Mouse (Mus musculus) hindbrain, embryonic 15.5 days (tissue): Measurements from ENCODE around the gene Psma5. TPM values are rescaled to one million over a fixed set of nuclear protein-coding genes. Genes with fewer than 3 reads are reported as not detected.
A peak's percentile ranks its signal among the peaks of the same experiment; 100 is the strongest.

Experiments used
- ATAC-seq: fragments of 200-750 bp; cut with Nextera tagmentation; 2 replicates; pipeline ENCODE4 v1.8.0; 2017; ENCODE audit warnings: low read depth, moderate number of reproducible peaks, moderate TSS enrichment; ENCODE audit not compliant: low FRiP score
- H3K27ac ChIP-seq: fragments of 300-500 bp; sonication (generic); replicated peaks from 2 replicates; pipeline ENCODE4 v1.5.1; 2015; ENCODE audit warnings: mild to moderate bottlenecking, inconsistent platforms
- H3K27me3 ChIP-seq: fragments of 300-500 bp; sonication (generic); 2 replicates; pipeline ENCODE4 v1.6.1; 2015; ENCODE audit warnings: control low read depth, inconsistent platforms
- H3K36me3 ChIP-seq: fragments of 300-500 bp; sonication (generic); 2 replicates; pipeline ENCODE4 v1.6.1; 2015; ENCODE audit warnings: control low read depth, inconsistent platforms
- H3K4me1 ChIP-seq: fragments of 300-500 bp; sonication (generic); replicated peaks from 2 replicates; pipeline ENCODE4 v1.6.1; 2015; ENCODE audit warnings: control low read depth, inconsistent platforms
- H3K4me2 ChIP-seq: fragments of 300-500 bp; sonication (generic); 2 replicates; pipeline ENCODE4 v1.6.1; 2015; ENCODE audit warnings: moderate library complexity, mild to moderate bottlenecking, inconsistent platforms
- H3K4me3 ChIP-seq: fragments of 300-500 bp; sonication (generic); 2 replicates; pipeline ENCODE4 v1.5.1; 2015; ENCODE audit warnings: mild to moderate bottlenecking, inconsistent platforms
- H3K9ac ChIP-seq: fragments of 300-500 bp; sonication (generic); 2 replicates; pipeline ENCODE4 v1.6.1; 2015; ENCODE audit warnings: inconsistent platforms
- H3K9me3 ChIP-seq: fragments of 300-500 bp; sonication (generic); 2 replicates; pipeline ENCODE4 v1.6.1; 2016; ENCODE audit warnings: control low read depth, inconsistent platforms
- WGBS: fragments of 180-500 bp; shearing (Covaris S2); methylation state at CpG from one replicate; pipeline ENCODE4 v1.1.7; 2015; 5-methylcytosine and 5-hydroxymethylcytosine counted together
- polyA plus RNA-seq: library from polyadenylated mRNA; unstranded; fragments of >200 nt; fragmentation: Nextera tagmentation; extraction: Ambion mirVana; gene quantifications from 2 replicates; pipeline ENCODE4 v1.2.1, GENCODE M21; 2015

Gene Psma5
- polyA plus RNA-seq, 1 experiment from 2014 or later, result 237 TPM

DNA sequence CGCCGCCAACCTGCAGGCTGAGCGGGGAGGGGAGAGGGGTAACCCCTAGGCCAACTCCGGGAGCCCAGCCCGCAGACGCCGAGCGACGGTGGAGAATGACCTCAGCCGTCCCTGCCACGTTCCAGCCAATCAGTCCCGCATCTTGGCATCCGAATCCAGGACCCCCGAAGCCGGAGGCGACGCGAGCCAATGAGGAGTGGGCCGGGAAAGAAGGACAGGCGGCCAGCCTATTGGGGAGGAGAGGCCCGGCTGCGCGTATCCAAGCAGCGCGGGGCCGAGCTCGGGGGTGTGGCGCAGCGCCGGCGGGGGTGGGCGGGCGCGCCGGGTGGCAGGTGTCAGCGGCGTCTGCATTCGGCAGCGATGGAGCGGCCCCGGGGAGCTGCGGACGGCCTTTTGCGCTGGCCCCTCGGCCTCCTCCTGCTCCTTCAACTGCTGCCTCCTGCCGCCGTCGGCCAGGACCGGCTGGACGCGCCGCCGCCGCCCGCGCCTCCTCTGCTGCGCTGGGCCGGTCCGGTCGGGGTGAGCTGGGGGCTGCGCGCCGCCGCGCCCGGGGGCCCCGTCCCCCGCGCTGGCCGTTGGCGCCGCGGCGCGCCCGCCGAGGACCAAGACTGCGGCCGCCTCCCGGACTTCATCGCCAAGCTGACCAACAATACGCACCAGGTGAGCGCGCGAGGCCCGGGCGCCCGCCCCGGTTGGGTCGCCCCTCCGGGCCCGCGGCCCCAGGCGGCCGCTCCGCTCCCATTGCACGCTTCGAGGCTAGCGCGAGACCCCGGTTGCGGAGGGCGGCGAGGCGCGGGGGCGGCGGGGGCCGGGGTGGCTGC, 27.3 kb downstream of the Psma5 start, which contains the start of gene Sort1:
Gene Sort1 (plus strand): TSS at position 302 of the 821 bp plus-strand sequence.
- Histone ChIP-seq H3K36me3 (no peaks in the 10 kb centered on the region), H3K9ac (peak within 1 kb of the TSS; percentile 95), H3K4me1 (peaks cover 54% of the 10 kb centered on the region), H3K9me3 (no peaks in the 10 kb centered on the region), H3K4me3 (peak within 1 kb of the TSS; percentile 96), H3K4me2 (peak within 1 kb of the TSS; percentile 74), H3K27me3 (no peaks in the 10 kb centered on the region), H3K27ac (peak within 1 kb of the TSS; percentile 86)
- under 1% methylated on average over 87 of the region's 109 CpGs for WGBS
- ATAC-seq, result peak; percentile 99

DNA sequence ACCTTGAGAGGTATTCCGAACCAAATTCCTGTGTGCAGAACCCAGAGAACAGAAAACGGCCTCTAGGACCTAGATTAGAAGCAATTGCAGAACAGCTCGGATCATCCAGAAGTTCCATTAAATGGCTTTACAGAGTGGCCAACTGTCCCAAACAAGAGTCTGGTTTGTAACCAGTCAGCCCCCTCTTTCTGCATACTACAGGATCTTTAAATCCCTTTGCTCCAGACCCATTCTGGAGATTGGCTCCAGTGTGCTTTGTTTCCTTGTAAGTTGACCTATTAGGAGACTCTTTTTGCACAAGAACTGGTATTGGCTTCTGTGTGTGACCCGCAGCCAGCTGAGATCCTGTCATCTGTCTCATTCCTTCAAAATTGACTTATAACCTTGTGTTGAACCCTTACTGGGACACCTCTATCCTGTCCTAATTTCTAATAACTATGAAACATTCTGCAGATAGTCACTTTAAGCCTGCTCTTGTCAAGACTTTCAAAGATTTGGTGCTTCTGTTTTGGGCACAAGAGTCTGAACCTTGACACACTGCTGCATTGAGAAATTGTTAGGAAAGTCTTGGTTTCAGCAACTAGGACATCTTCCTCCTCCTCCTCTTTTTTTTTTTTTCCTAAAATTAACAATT, 28.5 kb downstream of the Psma5 start:
- Histone ChIP-seq H3K4me2 (peak overlapping the region; percentile 74), H3K9me3 (no peaks in the 10 kb centered on the region), H3K9ac (peak overlapping the region; percentile 95), H3K36me3 (no peaks in the 10 kb centered on the region), H3K4me1 (peaks cover 60% of the 10 kb centered on the region), H3K27ac (no peak overlapping the region), H3K27me3 (no peaks in the 10 kb centered on the region), H3K4me3 (peak overlapping the region; percentile 96)
- 46% methylated on average over 4 of the region's 4 CpGs for WGBS
- no peak for ATAC-seq

DNA sequence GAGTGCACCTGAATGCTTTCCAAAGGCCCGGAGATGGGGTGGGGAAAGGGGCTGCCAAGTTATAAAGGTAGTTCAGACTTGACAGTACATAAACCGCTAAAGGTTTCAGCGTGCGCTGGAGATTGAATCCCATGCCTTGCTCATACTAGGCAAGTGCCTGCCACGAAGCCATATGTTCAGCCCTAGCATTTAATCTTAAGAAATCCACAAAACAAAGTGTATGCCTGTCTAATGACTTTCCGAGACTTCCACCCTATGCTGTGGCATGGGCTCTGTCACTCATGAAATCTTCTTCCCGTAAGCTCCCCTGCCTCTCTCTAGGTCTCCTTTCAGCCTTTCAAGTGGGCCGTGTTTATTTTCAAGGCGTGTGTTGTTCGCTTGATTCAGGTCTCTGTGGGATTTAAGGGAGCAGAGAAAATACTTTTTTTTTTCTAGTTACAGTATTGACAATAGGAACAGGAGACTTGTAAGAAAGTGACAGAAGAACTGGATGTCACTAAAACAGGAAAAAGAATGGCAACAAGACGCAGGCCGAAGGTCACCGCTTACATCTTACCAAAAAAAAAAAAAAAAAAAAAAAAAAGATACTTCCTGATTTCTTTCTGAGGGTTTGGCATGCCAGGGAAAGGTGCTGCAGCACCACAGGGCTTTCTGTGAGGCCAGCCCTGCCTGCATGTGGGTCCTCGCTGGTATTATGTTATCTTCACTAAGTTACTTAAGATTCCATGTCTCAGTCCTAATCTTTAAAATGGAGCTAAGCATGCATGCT, 30.1 kb downstream of the Psma5 start:
- Histone ChIP-seq H3K4me1 (peaks cover 67% of the 10 kb centered on the region), H3K27ac (peak overlapping the region; percentile 44; the same call in 1 of the 2 replicates), H3K9me3 (no peaks in the 10 kb centered on the region), H3K4me2 (peak overlapping the region; percentile 74), H3K27me3 (no peaks in the 10 kb centered on the region), H3K4me3 (no peak overlapping the region), H3K9ac (no peak overlapping the region), H3K36me3 (no peaks in the 10 kb centered on the region)
- WGBS, result 56% methylated on average over 14 of the region's 14 CpGs
- ATAC-seq, result no peak

DNA sequence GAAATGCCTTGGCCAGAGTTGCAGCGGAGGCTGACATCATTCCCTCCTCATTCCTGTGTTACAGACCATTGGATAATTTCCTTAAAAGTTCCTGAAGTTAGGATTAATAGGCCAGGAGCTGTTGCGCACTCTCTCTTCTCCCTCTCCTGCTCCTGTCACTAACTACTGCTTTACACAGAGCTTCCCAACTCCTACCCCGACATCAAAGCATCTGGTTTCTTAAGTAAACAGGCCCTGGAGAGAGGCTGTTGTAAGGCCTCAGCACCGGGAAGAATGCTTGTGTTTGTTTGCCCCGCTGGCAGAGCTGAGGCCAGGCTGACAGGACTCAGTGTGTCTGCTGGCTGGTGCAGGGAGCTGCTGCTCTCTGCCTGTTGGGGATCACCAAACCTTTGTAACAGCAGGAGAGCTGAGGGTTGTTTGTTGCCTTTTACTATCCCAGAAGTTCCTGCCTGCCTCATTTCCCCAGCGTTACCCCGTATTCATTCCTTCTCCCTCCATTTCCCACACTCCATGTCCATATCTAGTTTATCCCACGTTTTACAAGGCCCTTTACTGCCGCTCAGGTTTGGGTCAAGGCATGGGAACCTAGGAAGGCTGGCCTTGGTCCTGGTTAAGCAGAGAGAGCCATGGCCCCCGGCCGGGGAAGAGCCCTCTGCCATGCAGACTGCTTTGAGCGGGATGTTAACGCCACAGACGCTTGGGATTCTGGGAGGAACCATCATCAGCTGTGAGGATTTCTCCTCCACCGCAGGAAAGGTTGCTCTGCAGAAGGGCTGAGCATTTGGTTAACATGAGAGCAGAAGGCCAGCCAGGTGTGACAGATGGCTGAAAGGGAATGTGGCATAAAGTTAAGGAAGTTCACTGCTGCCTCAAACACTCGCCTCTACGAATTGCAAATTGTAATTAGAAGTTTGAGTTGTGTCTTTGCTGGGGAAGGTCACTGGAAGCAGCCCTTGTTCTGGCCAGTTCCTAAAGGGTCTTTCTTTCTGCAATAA, 31.4 kb downstream of the Psma5 start:
- H3K9ac ChIP-seq, result no peak overlapping the region
- no peak for ATAC-seq
- no peaks in the 10 kb centered on the region for H3K27me3 ChIP-seq
- 10% methylated on average over 17 of the region's 17 CpGs for WGBS
- peak overlapping the region; percentile 38 for H3K4me2 ChIP-seq
- H3K4me1 ChIP-seq, result peaks cover 60% of the 10 kb centered on the region
- no peaks in the 10 kb centered on the region for H3K36me3 ChIP-seq
- peak overlapping the region; percentile 44 for H3K27ac ChIP-seq
- H3K9me3 ChIP-seq, result no peaks in the 10 kb centered on the region
- H3K4me3 ChIP-seq, result no peak overlapping the region

DNA sequence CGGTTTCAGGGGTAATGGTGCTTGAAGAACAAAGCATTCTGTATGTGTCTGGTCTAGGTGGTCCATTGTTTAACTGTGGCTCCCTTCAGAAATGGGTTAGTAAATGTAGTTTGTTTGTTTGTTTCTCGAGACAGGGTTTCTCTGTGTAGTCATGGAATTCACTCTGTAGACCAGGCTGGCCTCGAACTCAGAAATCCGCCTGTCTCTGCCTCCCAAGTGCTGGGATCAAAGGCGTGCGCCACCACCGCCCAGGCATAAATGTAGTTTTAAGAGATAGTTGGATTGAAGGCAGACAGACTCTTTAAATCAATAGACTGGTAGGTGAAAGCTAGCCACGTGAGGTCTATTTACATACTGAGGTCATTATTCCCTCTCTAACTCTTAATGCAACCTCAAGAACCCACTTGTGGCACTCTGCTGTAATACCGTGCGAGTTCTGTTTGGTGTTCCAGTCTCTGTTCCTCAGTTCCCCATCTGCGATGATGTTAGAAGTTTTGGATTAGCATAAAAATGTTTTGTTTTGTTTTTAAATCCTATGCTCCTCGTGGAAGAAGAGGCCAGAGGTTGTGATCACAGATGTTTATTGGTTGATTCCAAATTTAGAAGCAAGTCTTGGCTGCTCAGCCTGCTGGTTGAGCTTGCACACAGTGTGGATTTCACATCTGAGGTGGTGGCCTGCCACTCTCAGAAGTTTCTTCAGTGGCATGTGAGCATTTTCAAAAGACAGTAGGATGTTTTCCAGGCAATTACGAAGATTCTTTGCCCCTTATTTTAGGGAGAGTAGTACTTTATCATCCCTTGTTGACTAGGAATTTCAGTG, 32.8 kb downstream of the Psma5 start:
- H3K4me1 ChIP-seq, result peaks cover 62% of the 10 kb centered on the region
- no peak overlapping the region for H3K27ac ChIP-seq
- ATAC-seq, result no peak; the same call in 1 of the 2 replicates
- H3K9me3 ChIP-seq, result no peaks in the 10 kb centered on the region
- H3K9ac ChIP-seq, result no peak overlapping the region
- H3K4me2 ChIP-seq, result no peak overlapping the region
- no peaks in the 10 kb centered on the region for H3K27me3 ChIP-seq
- H3K36me3 ChIP-seq, result no peaks in the 10 kb centered on the region
- WGBS, result 80% methylated on average over 13 of the region's 13 CpGs
- H3K4me3 ChIP-seq, result no peak overlapping the region

DNA sequence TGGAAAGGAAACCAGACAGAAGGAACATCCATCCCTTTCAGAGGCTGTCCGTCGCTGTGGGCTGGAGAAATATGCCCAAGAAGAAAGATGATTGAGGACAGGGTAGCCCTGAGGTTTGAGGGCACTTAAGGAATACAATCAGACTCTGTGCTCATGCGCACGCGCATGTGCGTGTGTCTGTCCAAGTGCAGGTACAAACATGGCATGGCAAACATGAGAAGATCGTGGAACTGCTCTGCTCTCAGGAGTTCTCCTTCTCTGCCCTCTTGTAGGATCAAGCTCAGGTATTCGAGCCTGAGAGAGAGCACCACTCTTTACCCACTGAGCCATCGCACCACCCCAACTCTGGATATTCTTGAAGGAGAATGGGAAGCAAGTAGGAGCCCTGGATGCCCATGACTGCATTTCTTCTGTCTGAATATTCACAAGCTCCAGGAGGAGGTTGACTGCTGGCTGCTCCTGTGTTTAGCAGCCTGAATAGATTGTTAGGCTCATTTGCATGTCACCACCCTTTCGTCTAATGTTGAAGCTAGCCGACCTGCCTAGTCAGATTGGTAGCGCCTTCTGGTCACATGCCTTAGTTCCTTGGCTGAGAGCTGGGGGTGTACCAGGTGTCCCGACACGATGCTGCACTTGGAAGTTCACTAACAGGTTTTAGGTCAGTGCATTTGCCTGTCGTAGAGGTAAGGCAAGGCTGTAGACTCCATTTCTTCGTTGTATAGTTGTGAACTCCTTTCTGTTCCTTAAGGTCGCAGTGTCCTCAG, 34.5 kb downstream of the Psma5 start:
- peaks cover 61% of the 10 kb centered on the region for H3K4me1 ChIP-seq
- H3K27me3 ChIP-seq, result no peaks in the 10 kb centered on the region
- H3K36me3 ChIP-seq, result no peaks in the 10 kb centered on the region
- no peaks in the 10 kb centered on the region for H3K9me3 ChIP-seq
- WGBS, result 64% methylated on average over 17 of the region's 17 CpGs
- H3K9ac ChIP-seq, result no peak overlapping the region
- no peak overlapping the region for H3K4me3 ChIP-seq
- ATAC-seq, result no peak
- H3K27ac ChIP-seq, result no peak overlapping the region
- H3K4me2 ChIP-seq, result no peak overlapping the region

DNA sequence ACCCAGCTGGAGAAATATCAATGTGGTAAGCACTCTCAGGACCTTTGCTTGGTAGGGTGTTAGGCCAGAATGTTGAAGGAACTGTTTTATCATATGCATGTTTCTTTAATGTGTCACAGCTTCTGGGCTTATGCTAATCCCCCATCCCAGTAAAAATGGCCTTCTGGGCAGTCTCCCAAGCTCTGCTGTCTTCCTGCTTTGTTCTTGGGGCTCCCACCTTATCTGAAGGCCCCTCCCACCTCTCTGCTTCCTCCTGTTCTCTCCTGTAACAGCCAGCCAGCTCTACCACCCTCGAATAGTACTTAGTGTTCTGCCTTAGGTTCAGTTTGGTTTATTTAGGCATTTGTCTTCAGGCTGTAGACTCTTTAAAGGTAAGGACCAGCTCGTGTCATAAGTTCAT, 37.7 kb downstream of the Psma5 start:
- ATAC-seq, result no peak
- whole genome bisulfite sequencing, result 53% methylated on average over 2 of the region's 2 CpGs
- Histone ChIP-seq H3K4me1 (peaks cover 51% of the 10 kb centered on the region), H3K36me3 (no peaks in the 10 kb centered on the region), H3K9ac (no peak overlapping the region), H3K4me3 (no peak overlapping the region), H3K4me2 (no peak overlapping the region), H3K9me3 (no peaks in the 10 kb centered on the region), H3K27me3 (no peaks in the 10 kb centered on the region), H3K27ac (no peak overlapping the region)

DNA sequence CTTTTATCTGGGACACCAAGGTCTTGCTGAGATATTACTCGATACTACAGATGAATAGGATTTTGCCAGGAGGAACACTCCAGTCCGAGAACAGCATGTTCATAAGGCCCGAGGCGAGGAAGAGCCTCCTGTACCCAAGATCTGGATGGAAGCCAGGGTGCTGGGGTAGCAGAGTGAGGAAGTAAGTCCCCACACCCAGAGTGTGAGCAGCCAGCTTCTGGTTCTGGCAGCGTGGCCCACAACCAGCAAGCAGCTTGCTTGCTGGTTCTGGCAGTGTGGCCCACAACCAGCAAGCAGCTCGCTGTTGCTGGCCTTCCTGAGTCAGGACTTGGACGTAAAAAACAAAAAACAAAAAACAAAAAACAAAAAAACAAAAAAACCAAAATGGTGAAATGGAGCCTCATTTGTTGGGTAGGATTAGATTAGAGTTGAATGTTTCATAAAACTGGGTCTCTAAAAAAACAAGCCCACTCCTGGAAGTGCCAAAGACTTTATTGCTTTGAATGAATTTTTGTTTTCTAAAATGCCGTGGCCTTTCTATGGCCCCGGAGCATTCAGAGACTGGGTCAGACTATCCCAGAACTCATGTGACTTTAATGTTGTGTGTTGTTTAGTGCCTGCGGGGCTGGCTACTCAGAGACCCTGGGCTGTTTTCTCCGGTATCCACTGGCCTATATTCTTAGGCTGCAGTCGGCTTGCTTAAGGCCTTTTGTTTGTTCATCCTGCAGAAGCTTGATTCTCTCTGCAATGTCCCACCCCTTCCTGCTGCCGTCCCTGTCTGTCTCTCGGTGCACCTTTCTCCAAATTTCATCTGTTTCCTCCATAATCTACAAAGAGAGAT, 38.9 kb downstream of the Psma5 start:
- Histone ChIP-seq H3K4me3 (no peak overlapping the region), H3K4me1 (peaks cover 49% of the 10 kb centered on the region), H3K4me2 (peak overlapping the region; percentile 40), H3K27me3 (no peaks in the 10 kb centered on the region), H3K27ac (peak overlapping the region; percentile 58), H3K36me3 (no peaks in the 10 kb centered on the region), H3K9ac (0 out of 2 replicates have a peak overlapping the region, but pooled peaks have one; percentile 15), H3K9me3 (no peaks in the 10 kb centered on the region)
- no peak; the same call in 1 of the 2 replicates for ATAC-seq
- 26% methylated on average over 14 of the region's 14 CpGs for WGBS

DNA sequence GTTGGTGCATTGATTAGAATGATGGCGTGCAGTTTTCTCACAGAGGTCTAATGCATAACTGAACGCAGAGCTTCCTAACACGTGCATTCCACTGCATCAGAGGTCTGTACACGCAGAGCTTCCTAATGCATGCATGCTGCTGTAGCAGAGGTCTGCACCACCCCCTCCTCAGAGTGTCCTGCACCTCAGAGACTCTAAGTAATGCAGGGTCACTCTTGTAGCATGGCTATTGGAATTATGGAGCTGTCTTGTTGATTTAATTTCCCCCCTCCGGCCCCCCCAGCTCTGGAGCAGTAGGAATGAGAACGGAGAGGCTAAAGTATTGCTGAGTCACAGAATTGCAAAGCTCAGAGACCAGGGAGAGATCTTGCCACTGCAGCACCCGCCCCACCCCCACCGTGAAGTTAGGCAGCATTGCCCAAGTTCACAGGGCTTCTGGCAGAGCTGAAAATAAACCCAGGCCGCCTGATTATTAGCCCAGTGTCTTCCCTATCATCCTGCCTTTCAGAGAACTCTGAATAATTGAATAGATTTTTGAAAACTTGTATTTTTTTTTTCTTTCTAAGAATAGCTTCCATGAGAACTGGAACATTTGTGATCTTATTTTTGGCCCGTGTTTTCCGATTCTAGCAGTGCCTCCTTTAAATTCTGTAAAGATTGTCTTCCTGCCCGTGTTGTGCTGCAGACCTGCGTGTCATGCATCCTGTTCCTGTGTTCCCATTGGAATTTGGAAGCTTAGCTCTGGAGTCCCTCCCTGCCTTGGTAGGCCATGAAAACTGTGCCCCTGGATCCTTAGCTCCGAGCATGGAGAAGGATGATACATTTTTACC, 39.7 kb downstream of the Psma5 start:
- Histone ChIP-seq H3K9me3 (no peaks in the 10 kb centered on the region), H3K27me3 (no peaks in the 10 kb centered on the region), H3K4me1 (peaks cover 42% of the 10 kb centered on the region), H3K4me3 (no peak overlapping the region), H3K4me2 (peak overlapping the region; percentile 40), H3K36me3 (no peaks in the 10 kb centered on the region), H3K27ac (peak overlapping the region; percentile 58), H3K9ac (0 out of 2 replicates have a peak overlapping the region, but pooled peaks have one; percentile 15)
- peak; percentile 82 for ATAC-seq
- 14% methylated on average over 14 of the region's 14 CpGs for WGBS
